Mouse (Mus musculus) Muller cell, postnatal 12 days (primary cell): ENCODE measurements around the gene Tbc1d22a.
A peak's percentile ranks its signal among the peaks of the same experiment; 100 is the strongest.

Experiments used
- DNase-seq: peaks from one replicate; pipeline ENCODE4 v3.0.0-alpha.2; 2015; ENCODE audit errors: inconsistent ontology term

Gene Tbc1d22a

GRCm38 (mm10) chr15:86385436-86385835 is 171.2 kb downstream of the Tbc1d22a start:
- DNase-seq = no peak

- no peak for DNase-seq
These were observed 172.1 kb downstream of the Tbc1d22a start for GRCm38 (mm10) chr15:86386325-86386724.

GRCm38 (mm10) chr15:86388597-86388996 is 174.3 kb downstream of the Tbc1d22a start:
- DNase-seq = no peak

GRCm38 (mm10) chr15:86404866-86405265 is 190.6 kb downstream of the Tbc1d22a start:
- no peak for DNase-seq

- DNase-seq = peak; percentile 49
These were observed 191.3 kb downstream of the Tbc1d22a start for GRCm38 (mm10) chr15:86405527-86405926.

- no peak for DNase-seq
These were observed 195.1 kb downstream of the Tbc1d22a start for GRCm38 (mm10) chr15:86409352-86409751.

- DNase-seq = no peak
These were observed 197.3 kb downstream of the Tbc1d22a start for GRCm38 (mm10) chr15:86411532-86412080.

GRCm38 (mm10) chr15:86415951-86416350 is 201.7 kb downstream of the Tbc1d22a start:
- DNase-seq = peak; percentile 83

- DNase-seq = no peak
These were observed 204.2 kb downstream of the Tbc1d22a start for GRCm38 (mm10) chr15:86418436-86418835.

- no peak for DNase-seq
These were observed 205.4 kb downstream of the Tbc1d22a start for GRCm38 (mm10) chr15:86419620-86420019.

GRCm38 (mm10) chr15:86422858-86423257 is 208.6 kb downstream of the Tbc1d22a start:
- DNase-seq = no peak

- DNase-seq = no peak
These were observed 209.6 kb downstream of the Tbc1d22a start for GRCm38 (mm10) chr15:86423884-86424283.

GRCm38 (mm10) chr15:86424971-86425370 is 210.7 kb downstream of the Tbc1d22a start:
- DNase-seq = no peak

- DNase-seq = no peak
These were observed 212.2 kb downstream of the Tbc1d22a start for GRCm38 (mm10) chr15:86426364-86427000.

- DNase-seq = no peak
These were observed 213.2 kb downstream of the Tbc1d22a start for GRCm38 (mm10) chr15:86427439-86427838.

- no peak for DNase-seq
These were observed 214.2 kb downstream of the Tbc1d22a start for GRCm38 (mm10) chr15:86428496-86428895.

GRCm38 (mm10) chr15:86429766-86430335 is 215.6 kb downstream of the Tbc1d22a start:
- DNase-seq = no peak

GRCm38 (mm10) chr15:86431539-86432080 is 217.4 kb downstream of the Tbc1d22a start:
- DNase-seq = peak; percentile 79

GRCm38 (mm10) chr15:86432791-86433190 is 218.5 kb downstream of the Tbc1d22a start:
- DNase-seq = no peak

- DNase-seq = no peak
These were observed 219.1 kb downstream of the Tbc1d22a start for GRCm38 (mm10) chr15:86433378-86433777.

- DNase-seq = no peak
These were observed 220.0 kb downstream of the Tbc1d22a start for GRCm38 (mm10) chr15:86434241-86434640.

- no peak for DNase-seq
These were observed 223.1 kb downstream of the Tbc1d22a start for GRCm38 (mm10) chr15:86437346-86437745.
